Mouse (Mus musculus) small intestine, adult 2 months (tissue): Measurements from ENCODE around the gene Rps21. TPM values are rescaled to one million over a fixed set of nuclear protein-coding genes. Genes with fewer than 3 reads are reported as not detected.

Experiments used
- H3K27ac ChIP-seq: fragments of 200-500 bp; 2 replicates; pipeline ENCODE4 v1.5.1; 2012; ENCODE audit warnings: low read depth, low read length, control low read depth, inconsistent platforms; ENCODE audit not compliant: insufficient read depth
- H3K27me3 ChIP-seq: fragments of 200-500 bp; 2 replicates; pipeline ENCODE4 v1.6.1; 2012; ENCODE audit warnings: mild to moderate bottlenecking, moderate library complexity, low read length, inconsistent platforms; ENCODE audit not compliant: control insufficient read depth, insufficient read depth
- H3K36me3 ChIP-seq: fragments of 200-500 bp; 2 replicates; pipeline ENCODE4 v1.6.1; 2012; ENCODE audit warnings: mild to moderate bottlenecking, low read length, control low read depth, inconsistent platforms; ENCODE audit not compliant: control insufficient read depth, insufficient read depth
- H3K4me1 ChIP-seq: fragments of 200-500 bp; 2 replicates; pipeline ENCODE4 v1.6.1; 2012; ENCODE audit warnings: low read length, inconsistent platforms, mixed read lengths; ENCODE audit not compliant: control insufficient read depth, insufficient read depth, insufficient read length
- H3K4me3 ChIP-seq: fragments of 200-500 bp; 2 replicates; pipeline ENCODE4 v1.5.1; 2012; ENCODE audit warnings: low read depth, mild to moderate bottlenecking, control low read depth, inconsistent platforms, low read length, moderate library complexity
- CTCF ChIP-seq: fragments of 200-500 bp; IDR thresholded peaks from 2 replicates; pipeline ENCODE4 v1.5.1; 2012; ENCODE audit warnings: low read depth, mild to moderate bottlenecking, control low read depth, inconsistent platforms, low read length, moderate library complexity, mixed read lengths; ENCODE audit not compliant: insufficient replicate concordance, insufficient read length; ENCODE audit errors: extremely low read depth
- POLR2A ChIP-seq: fragments of 200-500 bp; IDR thresholded peaks from 2 replicates; pipeline ENCODE4 v1.6.1; 2012; ENCODE audit warnings: low read depth, mild to moderate bottlenecking, control low read depth, inconsistent platforms, low read length, moderate library complexity
- WGBS: fragments of 180-500 bp; shearing (Covaris S2); methylation state at CpG from one replicate; pipeline ENCODE4 v1.1.7; 2018; 5-methylcytosine and 5-hydroxymethylcytosine counted together
- polyA plus RNA-seq: library from polyadenylated mRNA; depleted of rRNA; stranded (reverse); fragments of >200 nt; gene quantifications from 2 replicates; pipeline ENCODE4 v1.2.3, GENCODE M21; 2012

The Rps21 gene
- polyA plus RNA-seq, 1 experiment, result 2,413 TPM

DNA sequence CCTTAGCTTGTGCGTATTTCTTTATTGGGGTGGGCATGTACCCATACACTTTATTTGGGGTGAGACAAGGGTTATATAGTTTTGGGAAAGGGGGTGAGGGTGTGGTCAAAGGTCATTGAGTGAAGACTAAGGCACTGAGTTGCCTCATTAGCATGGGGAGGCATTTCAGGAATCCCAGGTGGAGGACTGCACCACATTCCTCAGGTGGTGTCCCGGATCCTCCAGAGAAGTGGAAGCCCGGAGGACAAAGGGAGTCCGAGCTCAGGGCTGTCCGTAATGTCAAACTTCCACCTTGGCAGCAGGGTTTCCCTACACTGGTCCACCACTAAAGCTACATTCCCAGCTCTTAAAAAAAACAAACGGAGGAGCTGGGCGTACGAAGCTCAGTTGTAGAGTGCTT lies 35.7 kb downstream of the Rps21 start:
- H3K27me3 ChIP-seq, result no peaks in the 10 kb centered on the region
- no peak overlapping the region for H3K27ac ChIP-seq
- H3K4me3 ChIP-seq, result no peak overlapping the region
- peaks cover 32% of the 10 kb centered on the region for H3K4me1 ChIP-seq
- WGBS, result 57% methylated on average over 8 of the region's 8 CpGs
- H3K36me3 ChIP-seq, result no peaks in the 10 kb centered on the region
- TF ChIP-seq CTCF (no peak), POLR2A (no peak)

DNA sequence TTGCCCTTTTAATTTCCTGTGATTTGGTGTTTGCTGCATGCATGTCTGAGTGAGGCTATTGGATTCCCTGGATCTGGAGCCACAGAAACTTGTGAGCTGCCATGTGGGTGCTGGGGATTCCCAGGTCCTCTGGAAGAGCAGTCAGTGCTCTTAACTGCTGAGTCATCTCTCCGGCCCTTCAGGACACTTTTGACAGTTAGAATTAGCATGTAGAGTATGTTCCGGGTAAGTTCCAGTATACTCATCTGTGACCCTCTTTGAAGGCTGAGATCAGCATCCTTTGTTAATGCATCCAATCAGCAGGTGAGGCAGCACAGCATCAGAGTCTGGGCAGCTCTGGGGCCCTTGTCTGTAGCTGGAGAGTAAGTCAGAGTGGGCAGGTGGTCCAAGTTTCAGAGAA lies 43.1 kb downstream of the Rps21 start:
- WGBS, result 14% methylated on average over 2 of the region's 2 CpGs
- no peaks in the 10 kb centered on the region for H3K36me3 ChIP-seq
- H3K4me1 ChIP-seq, result peaks cover 9% of the 10 kb centered on the region
- TF ChIP-seq CTCF (no peak), POLR2A (no peak)
- H3K27me3 ChIP-seq, result no peaks in the 10 kb centered on the region
- H3K27ac ChIP-seq, result peak overlapping the region; percentile 55; the same call in 1 of the 2 replicates
- no peak overlapping the region for H3K4me3 ChIP-seq

DNA sequence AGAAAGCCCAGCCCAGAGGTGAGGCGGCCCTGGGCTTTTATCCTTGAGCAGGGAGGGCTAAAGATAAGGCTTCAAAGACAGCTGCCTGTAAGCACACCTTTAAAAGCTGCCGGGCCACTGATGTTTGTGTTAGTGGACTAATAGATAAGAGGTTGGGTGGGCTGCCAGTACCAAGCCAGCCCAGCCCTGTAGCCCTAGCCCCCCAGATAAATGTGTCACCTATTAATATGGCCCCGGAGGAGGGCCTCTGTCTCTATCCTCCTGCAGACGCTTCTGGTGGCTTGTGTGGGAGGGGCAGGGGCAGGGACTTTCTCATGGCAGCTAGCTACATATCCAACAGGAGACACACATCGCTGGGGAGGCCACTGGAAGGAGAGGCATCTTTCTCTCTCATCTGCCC lies 43.6 kb downstream of the Rps21 start:
- WGBS, result 14% methylated on average over 5 of the region's 5 CpGs

DNA sequence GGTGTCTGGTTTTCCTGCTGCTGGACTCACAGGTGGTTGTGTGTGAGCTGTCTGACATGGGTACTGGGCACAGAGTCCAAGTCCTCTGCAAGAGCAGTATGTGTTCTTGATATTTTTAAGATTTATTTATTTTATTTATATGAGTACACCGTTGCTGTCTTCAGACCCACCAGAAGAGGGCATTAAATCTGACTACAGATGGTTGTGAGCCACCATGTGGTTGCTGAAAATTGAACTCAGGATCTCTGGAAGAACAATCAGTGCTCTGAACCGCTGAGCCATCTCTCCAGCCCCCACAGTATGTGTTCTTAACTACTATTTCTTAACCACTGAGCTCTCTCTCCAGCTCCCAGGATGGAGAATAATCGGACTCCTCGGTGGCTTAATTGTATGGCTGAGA lies 45.0 kb downstream of the Rps21 start:
- no peak overlapping the region for H3K27ac ChIP-seq
- no peak overlapping the region for H3K4me3 ChIP-seq
- H3K4me1 ChIP-seq, result peaks cover 13% of the 10 kb centered on the region
- no peaks in the 10 kb centered on the region for H3K27me3 ChIP-seq
- no peak for TF ChIP-seq CTCF
- TF ChIP-seq POLR2A, result no peak
- WGBS, result 78% methylated on average over 4 of the region's 4 CpGs
- H3K36me3 ChIP-seq, result no peaks in the 10 kb centered on the region

More for the DNA sequence above, 43.6 kb downstream of the Rps21 start:
- Histone ChIP-seq H3K4me3 (no peak overlapping the region), H3K36me3 (no peaks in the 10 kb centered on the region), H3K27ac (peak overlapping the region; percentile 55; the same call in 1 of the 2 replicates), H3K27me3 (no peaks in the 10 kb centered on the region), H3K4me1 (peaks cover 9% of the 10 kb centered on the region)
- TF ChIP-seq POLR2A, result no peak
- TF ChIP-seq CTCF, result no peak

DNA sequence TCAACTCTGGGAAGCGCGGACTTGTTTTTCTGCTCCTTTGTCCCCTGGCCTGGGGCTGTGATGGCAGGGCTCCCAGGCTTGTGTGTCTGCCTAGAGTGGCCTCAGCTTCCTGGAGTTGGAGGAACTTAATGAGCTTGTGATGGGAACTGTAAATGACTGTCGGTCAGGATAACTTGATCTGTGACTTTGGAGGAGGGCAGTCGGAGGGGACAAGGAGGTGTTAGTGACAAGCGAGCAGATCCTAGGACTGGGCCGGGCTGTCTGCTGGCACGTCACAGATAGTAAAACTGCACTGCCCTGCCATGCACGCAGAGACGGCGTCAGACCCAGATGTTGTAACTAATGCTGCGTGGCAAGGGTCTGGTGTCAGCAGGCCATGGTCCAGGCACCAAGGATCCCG lies 46.3 kb downstream of the Rps21 start:
- Histone ChIP-seq H3K4me3 (no peak overlapping the region), H3K27me3 (no peaks in the 10 kb centered on the region), H3K4me1 (peaks cover 19% of the 10 kb centered on the region), H3K36me3 (no peaks in the 10 kb centered on the region), H3K27ac (no peak overlapping the region)
- TF ChIP-seq POLR2A (no peak), CTCF (no peak)
- WGBS, result 62% methylated on average over 12 of the region's 12 CpGs

DNA sequence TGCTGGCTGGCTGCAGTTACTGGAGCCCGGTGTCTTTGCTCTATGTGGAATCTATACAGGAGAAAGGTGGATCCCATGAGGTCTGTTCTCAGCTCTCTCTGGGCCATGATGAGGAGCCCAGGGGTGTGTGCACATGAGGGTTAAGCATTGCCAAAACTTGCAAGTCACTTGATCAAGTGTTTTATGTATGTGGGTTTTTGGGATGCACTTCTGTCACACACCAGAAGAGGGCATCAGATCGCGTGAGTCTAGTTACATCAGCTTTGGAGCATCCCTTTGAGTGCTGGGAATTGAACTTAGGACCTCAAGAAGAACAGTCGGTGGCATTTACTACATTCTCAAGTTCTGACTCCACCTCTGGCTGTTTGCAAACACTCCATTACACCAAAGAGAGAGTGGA lies 47.4 kb downstream of the Rps21 start:
- 58% methylated on average over 4 of the region's 4 CpGs for WGBS
- TF ChIP-seq POLR2A, result no peak
- TF ChIP-seq CTCF, result no peak
- Histone ChIP-seq H3K27me3 (no peaks in the 10 kb centered on the region), H3K36me3 (no peaks in the 10 kb centered on the region), H3K4me1 (peaks cover 19% of the 10 kb centered on the region), H3K27ac (no peak overlapping the region), H3K4me3 (no peak overlapping the region)

DNA sequence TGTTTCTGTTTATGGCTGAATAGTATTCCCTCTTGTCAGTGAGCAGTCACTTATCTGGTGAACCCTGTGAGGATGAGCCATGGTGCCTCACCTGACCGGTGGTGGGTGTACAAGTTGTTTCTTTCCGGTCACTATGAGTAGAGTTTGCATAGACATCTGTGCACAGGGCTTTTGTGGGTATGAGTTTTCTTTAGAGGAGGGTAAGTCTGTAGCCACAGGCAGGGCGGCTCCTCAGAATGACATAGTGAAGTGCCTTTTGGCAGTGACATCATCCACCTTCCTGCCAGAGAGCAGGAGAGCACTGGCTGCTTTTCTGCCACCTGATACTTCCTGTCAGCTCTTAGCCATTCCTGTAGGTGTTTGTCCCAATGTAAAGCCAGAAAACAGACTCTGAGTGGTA lies 48.3 kb downstream of the Rps21 start:
- TF ChIP-seq CTCF, result no peak
- no peak for TF ChIP-seq POLR2A
- no peak overlapping the region for H3K4me3 ChIP-seq
- H3K27ac ChIP-seq, result no peak overlapping the region
- WGBS, result 82% methylated on average over 3 of the region's 3 CpGs
- no peaks in the 10 kb centered on the region for H3K36me3 ChIP-seq
- no peaks in the 10 kb centered on the region for H3K27me3 ChIP-seq
- H3K4me1 ChIP-seq, result peaks cover 14% of the 10 kb centered on the region

DNA sequence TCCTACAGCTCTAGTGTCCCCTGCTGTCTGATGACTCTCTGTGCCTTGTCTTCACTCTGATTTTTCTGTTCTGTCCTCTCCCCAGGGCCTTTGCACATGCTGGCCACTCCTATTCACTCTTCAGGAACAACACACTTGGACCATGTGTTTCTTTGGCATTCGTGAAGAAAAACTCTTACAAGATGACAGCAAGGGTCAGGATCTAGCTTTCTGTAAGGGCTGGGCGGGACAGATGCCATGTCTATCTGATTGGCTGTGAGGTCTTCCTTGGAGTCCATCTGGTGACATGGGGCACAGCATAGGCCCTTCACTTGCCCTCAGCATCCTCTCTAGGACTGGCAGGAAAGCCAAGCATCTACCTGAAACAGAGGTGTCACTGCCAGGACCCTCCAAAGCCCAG lies 48.8 kb downstream of the Rps21 start:
- H3K4me3 ChIP-seq, result no peak overlapping the region
- TF ChIP-seq CTCF (no peak), POLR2A (no peak)
- no peaks in the 10 kb centered on the region for H3K27me3 ChIP-seq
- H3K27ac ChIP-seq, result no peak overlapping the region
- 71% methylated on average over 2 of the region's 2 CpGs for WGBS
- peaks cover 11% of the 10 kb centered on the region for H3K4me1 ChIP-seq
- H3K36me3 ChIP-seq, result no peaks in the 10 kb centered on the region
